Mouse (Mus musculus) stomach, postnatal 0 days (tissue): ENCODE measurements around the gene Herc3. TPM values are rescaled to one million over a fixed set of nuclear protein-coding genes. Genes with fewer than 3 reads are reported as not detected.

Experiments used
- ATAC-seq: fragments of 200-750 bp; cut with Nextera tagmentation; 2 replicates; pipeline ENCODE4 v1.8.0; 2017; ENCODE audit not compliant: low FRiP score, low TSS enrichment
- DNase-seq: peaks from one replicate; pipeline ENCODE4 v3.0.0-alpha.2; 2016; ENCODE audit warnings: low spot score
- H3K27ac ChIP-seq: fragments of 300-500 bp; sonication (generic); replicated peaks from 2 replicates; pipeline ENCODE4 v1.5.1; 2014; ENCODE audit warnings: mild to moderate bottlenecking, control low read depth
- H3K27me3 ChIP-seq: fragments of 300-500 bp; sonication (generic); 2 replicates; pipeline ENCODE4 v1.6.1; 2014; ENCODE audit warnings: low read length; ENCODE audit not compliant: control insufficient read depth, insufficient read depth
- H3K36me3 ChIP-seq: fragments of 300-500 bp; sonication (generic); 2 replicates; pipeline ENCODE4 v1.6.1; 2014; ENCODE audit warnings: low read length, mixed read lengths; ENCODE audit not compliant: control insufficient read depth, insufficient read depth
- H3K4me1 ChIP-seq: fragments of 300-500 bp; sonication (generic); replicated peaks from 2 replicates; pipeline ENCODE4 v1.6.1; 2014; ENCODE audit warnings: antibody characterized with exemption; ENCODE audit not compliant: control insufficient read depth, insufficient read depth
- H3K4me2 ChIP-seq: fragments of 300-500 bp; sonication (generic); replicated peaks from 2 replicates; pipeline ENCODE4 v1.6.1; 2014; ENCODE audit warnings: low read depth, mild to moderate bottlenecking, control low read depth, moderate library complexity
- H3K4me3 ChIP-seq: fragments of 300-500 bp; sonication (generic); 2 replicates; pipeline ENCODE4 v1.5.1; 2014; ENCODE audit warnings: low read depth, low read length, control low read depth
- H3K9ac ChIP-seq: fragments of 300-500 bp; sonication (generic); 2 replicates; pipeline ENCODE4 v1.6.1; 2014; ENCODE audit warnings: mild to moderate bottlenecking, low read length, control low read depth, mixed read lengths
- H3K9me3 ChIP-seq: fragments of 300-500 bp; sonication (generic); 2 replicates; pipeline ENCODE4 v1.6.1; 2016; ENCODE audit warnings: low read length; ENCODE audit not compliant: control insufficient read depth
- CTCF ChIP-seq: IDR thresholded peaks from 2 replicates; pipeline ENCODE4 v1.5.1; 2016; ENCODE audit warnings: antibody characterized with exemption, low read depth, mild to moderate bottlenecking, moderate library complexity
- EP300 ChIP-seq: optimal IDR thresholded peaks from 2 replicates; pipeline ENCODE3; 2016; ENCODE audit warnings: antibody characterized with exemption
- WGBS: fragments of 180-500 bp; shearing (Covaris S2); extraction: QIAGEN DNeasy Blood & Tissue Kit; methylation state at CpG from one replicate; pipeline ENCODE4 v1.1.7; 2014; 5-methylcytosine and 5-hydroxymethylcytosine counted together
- polyA plus RNA-seq: library from polyadenylated mRNA; unstranded; fragments of >200 nt; fragmentation: Nextera tagmentation; extraction: Ambion mirVana; gene quantifications from 2 replicates; pipeline ENCODE4 v1.2.1, GENCODE M21; 2015

The Herc3 gene
- polyA plus RNA-seq, 1 experiment from 2014 or later, result 11.0 TPM

DNA sequence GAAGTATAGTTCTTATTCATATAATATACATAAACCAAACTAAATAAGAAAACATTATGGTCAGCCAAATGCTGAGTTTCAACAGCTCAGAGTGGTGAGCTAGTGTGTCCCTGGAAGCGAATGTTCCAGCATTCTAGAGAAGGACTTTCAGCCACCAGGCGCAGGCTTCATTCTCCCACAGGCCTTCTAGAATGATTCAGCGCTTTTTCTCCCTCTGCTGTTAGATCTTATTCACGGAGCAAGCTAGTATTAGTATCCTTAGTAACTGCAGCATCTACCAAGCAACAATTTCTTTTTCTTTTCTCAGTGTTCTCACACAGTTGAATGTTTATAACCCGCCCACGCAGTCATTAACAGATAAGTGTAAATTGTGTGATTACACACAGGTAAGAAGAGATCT is 51.0 kb downstream of the Herc3 start:
- WGBS, result 76% methylated on average over 6 of the region's 6 CpGs

DNA sequence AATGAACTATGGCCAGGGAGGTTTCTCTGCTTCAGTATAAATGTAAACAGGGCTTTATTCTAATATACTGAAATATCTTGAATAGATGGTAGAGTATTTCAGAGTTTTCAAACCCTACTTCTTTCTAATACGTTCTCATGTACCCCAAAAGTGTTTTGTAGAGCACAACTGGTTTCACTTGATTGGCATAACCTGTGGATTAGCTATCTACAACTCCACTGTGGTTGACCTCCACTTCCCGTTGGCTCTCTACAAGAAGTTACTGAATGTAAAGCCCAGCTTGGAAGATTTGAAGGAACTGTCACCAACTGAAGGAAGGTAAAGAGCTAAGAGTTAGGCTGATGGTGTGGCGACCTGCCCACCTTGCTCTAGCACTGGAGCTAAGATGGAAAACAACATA is 58.7 kb downstream of the Herc3 start:
- TF ChIP-seq EP300 (no peak), CTCF (no peak)
- ATAC-seq (no peak), DNase-seq (no peak)
- Histone ChIP-seq H3K9ac (no peak overlapping the region), H3K27me3 (no peaks in the 10 kb centered on the region), H3K36me3 (no peaks in the 10 kb centered on the region), H3K27ac (no peak overlapping the region), H3K4me1 (no peaks in the 10 kb centered on the region), H3K4me3 (no peak overlapping the region), H3K9me3 (no peaks in the 10 kb centered on the region), H3K4me2 (no peak overlapping the region)
- 88% methylated on average over 3 of the region's 3 CpGs for WGBS

More for the DNA sequence above, 51.0 kb downstream of the Herc3 start:
- Histone ChIP-seq H3K27ac (no peak overlapping the region), H3K4me3 (no peak overlapping the region), H3K4me1 (no peaks in the 10 kb centered on the region), H3K27me3 (no peaks in the 10 kb centered on the region), H3K9me3 (no peaks in the 10 kb centered on the region), H3K4me2 (no peak overlapping the region), H3K9ac (no peak overlapping the region), H3K36me3 (no peaks in the 10 kb centered on the region)
- no peak for ATAC-seq
- TF ChIP-seq CTCF (no peak), EP300 (no peak)
- DNase-seq, result no peak

DNA sequence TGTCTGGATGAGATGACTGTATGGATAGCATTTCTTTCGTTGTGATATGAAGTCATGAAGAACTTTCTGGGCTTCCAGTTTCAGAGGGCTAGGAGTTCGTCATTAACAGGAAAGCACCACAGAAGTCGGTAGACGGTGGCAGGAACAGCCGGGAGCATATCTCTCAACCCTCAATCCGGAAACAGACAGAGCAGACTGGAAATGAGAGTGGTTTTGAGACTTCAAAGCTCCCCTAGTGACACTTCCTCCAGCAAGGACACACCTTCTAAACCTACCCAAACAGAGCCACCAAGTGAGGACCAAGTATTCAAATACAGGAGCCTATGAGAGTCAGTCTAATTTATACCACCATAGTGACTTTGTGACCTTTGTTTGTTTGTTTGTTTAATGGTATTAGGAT is 62.0 kb downstream of the Herc3 start:
- H3K4me3 ChIP-seq, result no peak overlapping the region
- 86% methylated on average over 6 of the region's 6 CpGs for WGBS
- no peak for TF ChIP-seq EP300
- no peak for TF ChIP-seq CTCF
- H3K4me1 ChIP-seq, result no peaks in the 10 kb centered on the region
- no peak overlapping the region for H3K27ac ChIP-seq
- no peak for DNase-seq
- no peaks in the 10 kb centered on the region for H3K9me3 ChIP-seq
- no peaks in the 10 kb centered on the region for H3K27me3 ChIP-seq
- H3K9ac ChIP-seq, result no peak overlapping the region
- H3K4me2 ChIP-seq, result no peak overlapping the region
- no peaks in the 10 kb centered on the region for H3K36me3 ChIP-seq
- ATAC-seq, result no peak

DNA sequence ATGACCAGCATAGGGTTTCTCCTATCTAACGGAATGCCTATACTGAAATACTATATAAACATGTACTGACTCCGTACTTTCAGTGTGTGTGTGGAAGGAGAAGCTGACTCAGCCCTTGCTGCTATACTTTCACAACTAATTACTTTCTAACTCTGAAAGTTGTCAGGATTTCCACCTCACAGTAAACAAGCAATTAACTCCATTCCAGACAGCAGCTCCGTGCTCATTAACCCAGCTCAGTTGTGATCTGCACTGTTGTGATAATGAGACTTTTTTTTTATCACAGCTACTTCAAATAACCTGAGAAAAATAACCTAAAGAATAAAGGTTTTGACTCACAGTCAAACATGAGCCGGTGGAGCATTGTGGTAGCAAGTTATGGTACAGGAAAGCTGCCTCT is 63.7 kb downstream of the Herc3 start:
- ATAC-seq, result no peak
- 76% methylated on average over 4 of the region's 4 CpGs for WGBS
- Histone ChIP-seq H3K27ac (no peak overlapping the region), H3K4me3 (no peak overlapping the region), H3K9ac (no peak overlapping the region), H3K36me3 (no peaks in the 10 kb centered on the region), H3K27me3 (no peaks in the 10 kb centered on the region), H3K9me3 (no peaks in the 10 kb centered on the region), H3K4me2 (no peak overlapping the region), H3K4me1 (no peaks in the 10 kb centered on the region)
- no peak for DNase-seq
- TF ChIP-seq EP300 (no peak), CTCF (no peak)

DNA sequence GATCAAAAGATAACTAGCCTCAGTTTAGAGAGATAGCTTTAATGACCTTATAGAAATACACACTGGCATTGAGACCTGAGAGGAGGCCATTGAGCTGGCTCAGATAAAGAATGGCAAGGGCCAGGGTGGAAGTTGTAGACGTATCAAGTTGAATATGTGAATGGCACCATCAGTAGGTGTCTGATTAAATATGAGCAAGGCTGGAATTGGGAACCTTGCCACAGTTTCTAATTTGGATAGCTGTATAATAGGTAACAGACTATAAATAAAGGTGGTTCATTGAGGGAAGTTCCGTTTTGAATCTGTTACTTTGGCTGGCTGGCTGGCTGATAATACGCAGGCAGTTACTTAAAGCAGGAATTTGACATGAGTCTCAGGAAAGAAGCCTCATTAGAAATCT is 65.4 kb downstream of the Herc3 start:
- no peak overlapping the region for H3K9ac ChIP-seq
- H3K27me3 ChIP-seq, result no peaks in the 10 kb centered on the region
- WGBS, result 84% methylated on average over 3 of the region's 3 CpGs
- no peak overlapping the region for H3K4me3 ChIP-seq
- ATAC-seq (no peak), DNase-seq (no peak)
- H3K4me2 ChIP-seq, result no peak overlapping the region
- H3K27ac ChIP-seq, result no peak overlapping the region
- no peaks in the 10 kb centered on the region for H3K4me1 ChIP-seq
- TF ChIP-seq CTCF, result no peak
- no peak for TF ChIP-seq EP300
- no peaks in the 10 kb centered on the region for H3K9me3 ChIP-seq
- H3K36me3 ChIP-seq, result no peaks in the 10 kb centered on the region

DNA sequence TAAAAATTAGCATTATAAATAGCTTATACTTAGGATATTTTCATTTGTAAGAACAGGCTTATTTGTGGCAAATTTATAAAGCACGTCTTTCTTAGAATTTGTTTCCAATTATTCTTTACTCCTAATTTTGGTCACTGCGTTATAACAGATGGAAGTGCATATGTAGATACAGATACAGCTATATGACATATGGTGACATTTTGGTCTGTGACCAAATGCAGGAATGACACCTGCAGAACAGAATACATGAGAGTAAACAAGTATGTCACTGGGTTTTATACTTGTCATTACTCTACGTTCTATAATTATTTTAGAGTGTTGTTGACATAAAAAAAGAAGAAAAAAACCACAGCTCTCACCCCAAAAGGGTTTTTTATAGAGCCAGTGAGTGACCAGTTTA is 67.8 kb downstream of the Herc3 start:
- no peak for ATAC-seq
- H3K27ac ChIP-seq, result no peak overlapping the region

More for the DNA sequence above, 67.8 kb downstream of the Herc3 start:
- no peaks in the 10 kb centered on the region for H3K36me3 ChIP-seq
- DNase-seq, result no peak
- no peak overlapping the region for H3K4me3 ChIP-seq
- H3K27me3 ChIP-seq, result no peaks in the 10 kb centered on the region
- TF ChIP-seq EP300, result no peak
- TF ChIP-seq CTCF, result no peak
- no peak overlapping the region for H3K9ac ChIP-seq
- H3K4me1 ChIP-seq, result no peaks in the 10 kb centered on the region
- WGBS, result 87% methylated on average over 3 of the region's 3 CpGs
- H3K4me2 ChIP-seq, result no peak overlapping the region
- H3K9me3 ChIP-seq, result no peaks in the 10 kb centered on the region
